Mouse (Mus musculus) kidney, adult 10 weeks (tissue): ENCODE results near the gene Slc37a3. TPM values are rescaled to one million over a fixed set of nuclear protein-coding genes. Genes with fewer than 3 reads are reported as not detected.

Source experiments
- polyA plus RNA-seq: library from polyadenylated mRNA; stranded (reverse); fragments of 350-450 nt; fragmentation: Illumina TruSeq; extraction: RNeasy Lipid Tissue Mini Kit (QIAGEN cat#74804); gene quantifications from one replicate; pipeline ENCODE4 v1.2.3, GENCODE M21; 2014; ENCODE audit warnings: low read depth, low replicate concordance

Slc37a3 gene
- polyA plus RNA-seq = 40.5 TPM

DNA sequence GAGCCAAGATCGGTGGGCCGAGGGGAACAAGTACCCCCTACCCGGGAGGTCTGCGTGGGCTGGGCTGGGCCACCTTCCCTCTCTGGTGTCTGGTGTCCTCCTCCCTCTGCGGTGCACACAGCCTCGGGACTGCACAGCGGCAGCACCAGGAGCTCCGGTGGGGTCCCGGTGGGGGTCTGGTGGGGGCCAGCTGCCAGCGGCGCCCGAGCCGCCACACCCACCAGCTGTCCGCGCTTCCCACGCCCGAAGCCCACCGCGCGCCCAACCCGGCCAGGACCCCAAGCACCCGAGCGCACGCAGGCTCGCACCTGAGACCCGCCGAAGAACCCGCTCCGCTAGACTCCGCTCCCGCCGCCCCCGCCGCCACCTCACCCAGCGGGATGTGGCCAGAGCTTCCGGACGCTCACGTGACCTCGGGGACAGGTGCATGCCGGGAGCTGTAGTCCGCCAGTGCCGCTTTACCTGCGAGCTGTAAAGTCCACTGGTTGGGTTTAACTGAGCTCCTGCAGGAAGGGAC lies at the start of gene Slc37a3:
Slc37a3 (minus strand) TSS at position 365 of the 517 bp plus-strand sequence.

DNA sequence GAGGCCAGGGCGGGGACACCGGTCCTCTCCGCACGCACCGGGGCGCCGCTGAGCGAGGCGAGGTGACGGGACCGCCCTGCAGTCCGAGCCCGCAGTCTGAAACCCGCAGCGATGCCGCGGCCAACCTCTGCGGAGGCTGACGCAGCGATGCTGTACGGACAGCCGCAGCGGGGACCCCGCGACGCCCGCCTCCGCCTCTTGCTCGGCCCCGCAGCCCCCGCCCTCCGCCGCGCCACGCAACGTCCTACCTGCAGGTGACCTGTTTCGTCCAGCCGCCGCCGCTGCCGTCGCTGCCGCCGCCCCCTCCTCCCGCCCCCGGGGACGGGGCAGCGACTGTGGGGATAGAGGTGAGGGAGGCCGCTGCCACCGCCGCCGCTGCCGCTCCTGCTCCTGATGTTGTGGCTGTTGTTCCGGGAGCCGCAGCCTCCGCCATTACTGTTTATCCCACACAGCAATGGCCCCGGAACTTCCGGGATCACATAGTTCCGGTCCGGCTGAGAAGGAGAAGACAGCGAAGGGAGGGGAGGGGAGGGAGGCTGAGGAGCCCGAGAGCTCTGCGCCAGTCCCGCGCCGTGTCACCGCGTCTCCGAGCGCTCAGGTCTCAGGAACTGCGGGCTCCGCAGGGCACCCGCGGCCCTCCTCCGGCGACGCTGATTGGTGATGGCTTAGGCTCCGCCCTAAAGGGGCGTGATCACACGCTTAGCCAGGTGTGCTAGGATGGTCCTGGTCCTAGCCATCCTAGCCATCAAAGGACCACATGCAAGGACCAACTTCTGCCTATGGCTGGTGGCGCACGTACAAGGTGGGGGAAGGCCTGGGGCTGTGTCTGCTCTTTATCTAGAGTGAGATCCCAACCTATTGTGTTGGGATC lies 42.6 kb upstream of the Slc37a3 start, which contains the start of gene Mkrn1:
Mkrn1 (minus strand) TSS at position 612 of the 871 bp plus-strand sequence.

GRCm38 (mm10) chr6:39381125-39381880 lies 3.8 kb upstream of the Slc37a3 start, which contains the start of gene Rab19:
Gene Rab19, plus strand, starts transcription at chr6:39381175.

Other genes with a start within 250 kb of the Slc37a3 start
- gene Kdm7a, start 170.9 kb downstream of the Slc37a3 start, polyA plus RNA-seq = 32.5 TPM
- gene Rab19, start 3.5 kb upstream of the Slc37a3 start, polyA plus RNA-seq = 1.5 TPM
- gene Mkrn1, start 42.8 kb upstream of the Slc37a3 start, polyA plus RNA-seq = 36.8 TPM
- gene Dennd2a, start 180.2 kb upstream of the Slc37a3 start, polyA plus RNA-seq = 0.32 TPM
- gene Adck2, start 196.2 kb upstream of the Slc37a3 start, polyA plus RNA-seq = 5.0 TPM
- gene Gm42420, start 208.1 kb upstream of the Slc37a3 start, polyA plus RNA-seq = not detected
- gene Ndufb2, start 214.9 kb upstream of the Slc37a3 start, polyA plus RNA-seq = 103 TPM